Mouse (Mus musculus): Measurements from ENCODE around the gene Crygd. TPM values are rescaled to one million over a fixed set of nuclear protein-coding genes. Genes with fewer than 3 reads are reported as not detected.

Gene Crygd
- not detected in 2 replicates for polyA plus RNA-seq (2015; fragmentation: Nextera tagmentation; extraction: Ambion mirVana)

GRCm38 (mm10) chr1:65063352-65063751 lies at the start of gene Crygd:
TSS of gene Crygd (minus strand) at chr1:65063452.
- no peaks in the 10 kb centered on the region for H3K36me3 ChIP-seq
- WGBS = 83% methylated on average over 8 of the region's 8 CpGs
- ATAC-seq (ENCODE audit: insufficient read depth, low FRiP score, low read depth) = no peak

GRCm38 (mm10) chr1:65112807-65113196 lies 49.5 kb upstream of the Crygd start:
- no peaks in the 10 kb centered on the region for H3K27me3 ChIP-seq (replicated peaks)
- H3K4me3 ChIP-seq (replicated peaks) = no peak overlapping the region

More at GRCm38 (mm10) chr1:65063352-65063751, at the start of gene Crygd:
- no peak within 1 kb of the TSS for H3K9ac ChIP-seq
- no peaks in the 10 kb centered on the region for H3K4me1 ChIP-seq
- no peaks in the 10 kb centered on the region for H3K27me3 ChIP-seq (replicated peaks)
- H3K27ac ChIP-seq = no peak within 1 kb of the TSS
- no peak within 1 kb of the TSS for H3K4me3 ChIP-seq (replicated peaks)
- no peaks in the 10 kb centered on the region for H3K9me3 ChIP-seq
- H3K4me2 ChIP-seq = no peak within 1 kb of the TSS

GRCm38 (mm10) chr1:65112031-65112806 lies 49.0 kb upstream of the Crygd start:
- H3K9ac ChIP-seq = no peak overlapping the region

More at GRCm38 (mm10) chr1:65112807-65113196, 49.5 kb upstream of the Crygd start:
- no peak overlapping the region for H3K27ac ChIP-seq
- no peak for ATAC-seq (ENCODE audit: insufficient read depth, low FRiP score, low read depth)
- no peaks in the 10 kb centered on the region for H3K9me3 ChIP-seq
- H3K36me3 ChIP-seq = no peaks in the 10 kb centered on the region
- H3K9ac ChIP-seq = no peak overlapping the region
- H3K4me2 ChIP-seq = peak overlapping the region; percentile 33
- 50% methylated on average over 14 of the region's 14 CpGs for WGBS
- 0 out of 2 replicates have a peak, but pooled peaks cover 3% of the 10 kb centered on the region for H3K4me1 ChIP-seq

GRCm38 (mm10) chr1:65109756-65110435 lies 46.6 kb upstream of the Crygd start:
- Histone ChIP-seq H3K9ac (no peak overlapping the region), H3K4me3 (replicated peaks) (no peak overlapping the region), H3K27ac (no peak overlapping the region), H3K27me3 (replicated peaks) (no peaks in the 10 kb centered on the region), H3K4me1 (0 out of 2 replicates have a peak, but pooled peaks cover 3% of the 10 kb centered on the region), H3K4me2 (no peak overlapping the region), H3K36me3 (no peaks in the 10 kb centered on the region), H3K9me3 (no peaks in the 10 kb centered on the region)
- no peak for ATAC-seq (ENCODE audit: insufficient read depth, low FRiP score, low read depth)
- 72% methylated on average over 25 of the region's 25 CpGs for WGBS

More at GRCm38 (mm10) chr1:65112031-65112806, 49.0 kb upstream of the Crygd start:
- Histone ChIP-seq H3K27me3 (replicated peaks) (no peaks in the 10 kb centered on the region), H3K36me3 (no peaks in the 10 kb centered on the region), H3K4me2 (peak overlapping the region; percentile 33), H3K27ac (no peak overlapping the region), H3K4me3 (replicated peaks) (no peak overlapping the region), H3K4me1 (0 out of 2 replicates have a peak, but pooled peaks cover 3% of the 10 kb centered on the region), H3K9me3 (no peaks in the 10 kb centered on the region)
- 10% methylated on average over 8 of the region's 8 CpGs for WGBS
- ATAC-seq (ENCODE audit: insufficient read depth, low FRiP score, low read depth) = peak; percentile 71; the same call in 1 of the 2 replicates

- WGBS = 88% methylated on average over 8 of the region's 8 CpGs
These were observed 45.9 kb upstream of the Crygd start for GRCm38 (mm10) chr1:65109196-65109595.

GRCm38 (mm10) chr1:65107654-65108279 lies 44.5 kb upstream of the Crygd start:
- WGBS = 86% methylated on average over 10 of the region's 10 CpGs
- H3K4me1 ChIP-seq = 0 out of 2 replicates have a peak, but pooled peaks cover 3% of the 10 kb centered on the region
- H3K4me3 ChIP-seq (replicated peaks) = no peak overlapping the region
- H3K36me3 ChIP-seq = no peaks in the 10 kb centered on the region
- no peaks in the 10 kb centered on the region for H3K27me3 ChIP-seq (replicated peaks)
- H3K27ac ChIP-seq = no peak overlapping the region
- H3K9me3 ChIP-seq = no peaks in the 10 kb centered on the region
- no peak for ATAC-seq (ENCODE audit: insufficient read depth, low FRiP score, low read depth)
- H3K9ac ChIP-seq = no peak overlapping the region
- no peak overlapping the region for H3K4me2 ChIP-seq

More at GRCm38 (mm10) chr1:65109196-65109595, 45.9 kb upstream of the Crygd start:
- no peaks in the 10 kb centered on the region for H3K27me3 ChIP-seq (replicated peaks)
- no peaks in the 10 kb centered on the region for H3K9me3 ChIP-seq
- H3K36me3 ChIP-seq = no peaks in the 10 kb centered on the region
- no peak overlapping the region for H3K4me2 ChIP-seq
- H3K9ac ChIP-seq = no peak overlapping the region
- no peak overlapping the region for H3K27ac ChIP-seq
- ATAC-seq (ENCODE audit: insufficient read depth, low FRiP score, low read depth) = no peak
- 0 out of 2 replicates have a peak, but pooled peaks cover 3% of the 10 kb centered on the region for H3K4me1 ChIP-seq
- no peak overlapping the region for H3K4me3 ChIP-seq (replicated peaks)

- no peak within 1 kb of the TSS for H3K9ac ChIP-seq
- H3K27me3 ChIP-seq (replicated peaks) = no peaks in the 10 kb centered on the region
- H3K4me2 ChIP-seq = no peak within 1 kb of the TSS
- no peaks in the 10 kb centered on the region for H3K36me3 ChIP-seq
- H3K4me3 ChIP-seq (replicated peaks) = no peak within 1 kb of the TSS
- no peak within 1 kb of the TSS for H3K27ac ChIP-seq
- no peak for ATAC-seq (ENCODE audit: insufficient read depth, low FRiP score, low read depth)
- no peaks in the 10 kb centered on the region for H3K9me3 ChIP-seq
- 86% methylated on average over 11 of the region's 11 CpGs for WGBS
- no peaks in the 10 kb centered on the region for H3K4me1 ChIP-seq
These were observed 40.0 kb upstream of the Crygd start, which contains the start of gene Cryga for GRCm38 (mm10) chr1:65103273-65103672. TSS of gene Cryga (minus strand) at chr1:65103373.

GRCm38 (mm10) chr1:65096953-65097352 lies 33.7 kb upstream of the Crygd start:
- ATAC-seq (ENCODE audit: insufficient read depth, low FRiP score, low read depth) = no peak
- Histone ChIP-seq H3K4me3 (replicated peaks) (no peak overlapping the region), H3K4me1 (no peaks in the 10 kb centered on the region), H3K4me2 (no peak overlapping the region), H3K27me3 (replicated peaks) (no peaks in the 10 kb centered on the region), H3K9ac (no peak overlapping the region), H3K36me3 (no peaks in the 10 kb centered on the region), H3K9me3 (no peaks in the 10 kb centered on the region), H3K27ac (no peak overlapping the region)
- 77% methylated on average over 3 of the region's 3 CpGs for WGBS

GRCm38 (mm10) chr1:65091566-65091965 lies 28.3 kb upstream of the Crygd start:
- no peaks in the 10 kb centered on the region for H3K27me3 ChIP-seq (replicated peaks)
- H3K9me3 ChIP-seq = no peaks in the 10 kb centered on the region
- H3K4me1 ChIP-seq = no peaks in the 10 kb centered on the region
- no peaks in the 10 kb centered on the region for H3K36me3 ChIP-seq
- no peak overlapping the region for H3K4me2 ChIP-seq
- no peak overlapping the region for H3K4me3 ChIP-seq (replicated peaks)
- 85% methylated on average over 3 of the region's 3 CpGs for WGBS
- no peak for ATAC-seq (ENCODE audit: insufficient read depth, low FRiP score, low read depth)
- no peak overlapping the region for H3K27ac ChIP-seq
- no peak overlapping the region for H3K9ac ChIP-seq

GRCm38 (mm10) chr1:65090370-65090769 lies 27.1 kb upstream of the Crygd start:
- Histone ChIP-seq H3K9me3 (no peaks in the 10 kb centered on the region), H3K36me3 (no peaks in the 10 kb centered on the region), H3K27ac (no peak overlapping the region), H3K4me1 (no peaks in the 10 kb centered on the region), H3K27me3 (replicated peaks) (no peaks in the 10 kb centered on the region), H3K9ac (no peak overlapping the region), H3K4me3 (replicated peaks) (no peak overlapping the region), H3K4me2 (no peak overlapping the region)
- no peak for ATAC-seq (ENCODE audit: insufficient read depth, low FRiP score, low read depth)
- 56% methylated on average over 2 of the region's 2 CpGs for WGBS

GRCm38 (mm10) chr1:65088567-65089356 lies 25.5 kb upstream of the Crygd start:
- WGBS = 78% methylated on average over 6 of the region's 6 CpGs
- no peak for ATAC-seq (ENCODE audit: insufficient read depth, low FRiP score, low read depth)

More at GRCm38 (mm10) chr1:65088567-65089356, 25.5 kb upstream of the Crygd start:
- no peaks in the 10 kb centered on the region for H3K27me3 ChIP-seq (replicated peaks)
- H3K9me3 ChIP-seq = no peaks in the 10 kb centered on the region
- H3K4me1 ChIP-seq = no peaks in the 10 kb centered on the region
- no peak overlapping the region for H3K9ac ChIP-seq
- no peak overlapping the region for H3K4me3 ChIP-seq (replicated peaks)
- H3K36me3 ChIP-seq = no peaks in the 10 kb centered on the region
- H3K27ac ChIP-seq = no peak overlapping the region
- no peak overlapping the region for H3K4me2 ChIP-seq
